Mouse (Mus musculus): ENCODE measurements around the gene Zfp808.
"Not testable (repeated sequence)": the region's sequence is repeated elsewhere in the genome, so short reads cannot be mapped to it uniquely, and the experiment has no call there.

Gene Zfp808

DNA sequence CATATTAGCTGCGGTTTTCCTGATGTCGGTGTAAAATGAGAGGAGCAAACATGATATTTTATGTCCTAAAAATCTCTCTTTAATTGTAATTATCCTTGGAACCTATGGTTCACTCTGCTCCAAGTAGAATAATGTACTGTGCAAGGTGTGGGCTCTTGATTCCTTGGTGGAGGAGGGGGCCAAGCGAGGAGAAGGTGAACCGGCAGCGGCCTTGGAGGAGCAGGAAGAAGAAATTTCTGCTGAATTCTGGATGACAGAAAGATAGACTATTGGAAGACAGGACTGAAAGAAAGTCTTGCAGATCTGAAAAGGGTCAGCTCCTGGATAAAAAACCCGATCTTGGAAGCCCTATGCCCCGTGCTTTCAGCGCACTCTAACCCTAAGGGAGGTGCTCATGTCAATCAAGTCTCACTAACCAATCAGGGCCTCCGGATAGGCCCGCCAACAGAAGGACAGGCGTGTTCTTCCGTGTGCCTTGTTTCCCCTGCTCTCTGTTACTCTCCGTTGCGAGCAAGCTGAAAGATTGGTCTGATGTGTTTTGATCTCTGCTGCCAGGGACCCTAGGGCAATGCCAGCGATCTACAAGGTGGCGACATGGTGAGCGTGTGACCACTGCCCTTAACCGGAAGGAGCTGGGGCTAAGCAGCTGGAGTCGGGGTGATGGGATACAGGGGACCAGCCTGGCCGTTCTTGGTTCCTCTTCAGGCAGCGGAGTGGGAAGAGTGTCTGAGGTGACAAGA lies at the start of gene Zfp808:
Gene Zfp808 (plus strand): TSS at position 455 of the 740 bp plus-strand sequence.
- DNase-seq, result peak; percentile 29

DNA sequence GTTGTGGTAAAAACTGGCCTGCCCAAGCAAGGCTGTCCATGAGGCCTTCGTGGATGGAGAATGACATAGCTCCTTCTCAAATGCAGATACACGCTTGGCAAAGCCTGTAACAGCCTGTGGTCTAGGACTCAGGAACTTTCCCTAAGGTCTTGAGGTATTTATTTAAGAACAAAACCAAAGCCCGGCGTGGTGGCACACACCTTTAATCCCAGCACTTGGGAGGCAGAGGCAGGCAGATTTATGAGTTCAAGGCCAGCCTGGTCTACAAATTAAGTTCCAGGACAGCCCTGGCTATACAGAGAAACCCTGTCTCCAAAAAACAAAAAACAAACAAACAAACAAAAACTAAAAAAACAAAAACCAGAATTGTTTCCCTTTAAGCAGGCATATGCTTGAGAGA lies 30.9 kb upstream of the Zfp808 start:
- not testable (repeated sequence) for DNase-seq

DNA sequence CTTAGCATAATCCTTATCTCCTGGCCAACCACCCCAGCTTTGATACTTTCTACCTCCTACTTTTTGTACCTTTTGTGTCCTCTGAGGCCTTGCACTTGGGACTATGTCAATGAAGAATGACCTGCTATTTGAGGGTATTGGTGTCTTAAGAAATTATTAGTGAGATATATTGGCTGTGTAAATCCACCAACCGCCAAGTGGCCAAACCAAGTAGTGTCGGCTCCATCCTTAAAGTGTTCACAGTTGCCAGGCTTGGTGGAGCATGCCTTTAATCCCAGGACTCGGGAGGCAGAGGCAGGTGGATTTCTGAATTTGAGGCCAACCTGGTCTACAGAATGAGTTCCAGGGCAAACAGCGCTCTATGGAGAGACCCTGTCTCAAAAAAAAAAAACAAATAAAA lies 30.2 kb upstream of the Zfp808 start:
- not testable (repeated sequence) for DNase-seq

DNA sequence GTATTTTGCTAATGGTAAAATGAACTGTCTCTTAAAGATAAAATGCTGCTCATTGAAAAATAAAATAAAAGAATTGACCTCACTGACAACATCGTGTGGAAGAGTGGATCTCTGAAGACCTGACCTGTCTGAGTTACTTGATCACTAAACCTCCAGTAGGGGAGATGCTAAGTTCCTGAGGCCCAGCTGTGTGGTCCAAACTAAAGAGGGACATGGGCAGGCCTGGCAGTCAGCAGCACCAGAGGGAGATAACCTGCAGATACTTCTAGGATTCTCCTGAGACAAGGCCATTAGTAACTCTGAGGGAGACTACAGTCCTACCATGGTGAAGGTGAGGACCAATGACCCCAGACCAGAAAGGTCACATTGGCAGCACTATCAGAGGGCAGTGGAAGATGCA lies 27.3 kb upstream of the Zfp808 start:
- not testable (repeated sequence) for DNase-seq

DNA sequence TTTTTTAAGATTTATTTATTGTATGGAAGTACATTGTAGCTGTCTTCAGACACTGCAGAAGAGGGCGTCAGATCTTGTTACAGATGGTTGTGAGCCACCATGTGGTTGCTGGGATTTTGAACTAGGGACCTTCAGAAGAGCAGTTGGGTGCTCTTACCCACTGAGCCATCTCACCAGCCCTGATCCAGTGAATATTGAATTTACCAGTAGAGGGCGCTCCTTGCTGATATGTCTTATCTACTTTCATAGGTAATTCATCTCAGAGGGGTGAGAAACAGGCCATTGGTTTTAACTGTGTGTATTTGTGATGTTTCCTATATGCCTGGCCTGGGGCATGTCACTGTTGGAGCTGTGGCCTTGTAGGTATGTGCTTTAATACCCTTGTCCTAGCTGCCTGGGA lies 13.8 kb upstream of the Zfp808 start:
- DNase-seq, result not testable (repeated sequence)

DNA sequence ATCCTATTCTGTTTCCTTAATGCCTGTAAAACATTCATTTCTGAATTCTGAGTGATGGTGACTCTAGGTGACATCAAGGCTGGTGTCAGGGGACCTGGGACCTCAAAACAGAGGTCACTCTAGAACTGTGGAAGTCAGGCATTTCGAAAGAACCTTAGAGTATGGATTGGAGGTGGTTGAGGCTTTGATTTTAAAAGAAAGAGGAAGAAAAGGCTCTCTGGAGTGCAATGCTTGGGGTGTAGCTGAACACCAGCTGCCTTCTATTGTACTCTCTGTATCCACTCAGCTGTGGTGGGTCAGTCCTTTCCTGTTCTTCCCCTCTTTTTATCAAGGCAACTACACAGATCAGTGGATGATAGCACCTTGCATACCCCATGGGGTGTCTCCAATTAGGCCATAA lies 8.1 kb upstream of the Zfp808 start:
- DNase-seq, result not testable (repeated sequence)

DNA sequence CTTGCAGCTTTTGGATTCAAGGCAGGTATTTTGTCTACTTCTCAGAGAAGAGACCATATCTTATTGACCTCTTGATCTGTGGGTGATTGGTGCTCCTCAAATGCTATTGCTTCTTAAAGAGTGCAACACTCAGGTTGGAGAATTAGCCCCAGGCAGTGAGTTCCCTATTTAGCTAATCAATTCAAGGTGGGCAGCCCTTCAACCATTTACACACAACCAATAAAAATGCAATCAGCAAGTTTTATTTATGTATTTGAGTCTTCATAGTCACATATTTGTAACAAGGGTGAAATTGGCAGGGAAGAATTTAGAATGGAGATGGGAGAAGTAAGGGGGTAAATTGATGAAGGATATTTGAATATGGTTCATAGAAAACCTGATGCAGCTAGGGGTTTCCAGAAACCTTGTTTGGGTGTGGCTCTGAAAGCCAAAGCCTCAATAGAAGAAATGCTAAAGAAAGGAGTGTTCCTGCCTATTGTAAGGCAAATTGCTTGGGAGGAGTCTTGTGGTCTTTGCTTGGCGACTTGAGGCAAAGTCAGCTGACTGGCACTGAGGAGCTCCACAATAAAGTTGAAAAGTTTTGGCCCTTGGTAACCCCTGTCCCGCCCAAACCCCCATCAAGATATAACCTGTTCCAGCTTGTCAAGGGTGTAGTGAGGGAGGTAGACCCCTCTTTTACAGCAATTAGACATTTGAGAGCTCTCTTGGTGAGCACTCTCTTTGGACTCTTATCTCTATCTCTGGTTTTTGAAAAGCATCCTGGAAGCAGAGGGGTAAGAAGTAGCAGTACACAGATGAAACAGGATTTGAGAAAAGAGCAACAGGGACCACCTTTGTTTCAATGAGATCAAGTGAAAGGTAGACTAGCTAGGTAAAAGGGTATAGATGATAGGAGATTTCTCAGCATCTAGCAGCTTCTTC lies 52.4 kb downstream of the Zfp808 start:
- not testable (repeated sequence) for DNase-seq

DNA sequence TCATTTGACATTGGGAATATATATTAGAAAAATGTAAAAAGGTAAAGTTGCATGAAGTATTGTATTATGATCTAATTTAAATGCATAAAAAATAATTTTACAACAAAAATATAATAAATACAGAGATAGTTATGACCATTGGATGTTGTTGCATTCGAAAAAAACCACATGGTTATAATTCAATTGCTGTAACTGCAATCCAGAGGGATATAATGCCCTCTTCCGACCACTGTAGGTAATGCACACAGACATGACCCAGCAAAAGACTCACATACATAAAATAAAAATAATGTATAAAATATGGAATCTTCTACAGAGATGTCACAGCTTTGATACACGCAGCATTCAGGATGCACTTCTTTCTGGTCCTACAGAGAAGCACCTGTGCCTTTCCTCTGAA lies 115.6 kb downstream of the Zfp808 start:
- DNase-seq, result no peak

DNA sequence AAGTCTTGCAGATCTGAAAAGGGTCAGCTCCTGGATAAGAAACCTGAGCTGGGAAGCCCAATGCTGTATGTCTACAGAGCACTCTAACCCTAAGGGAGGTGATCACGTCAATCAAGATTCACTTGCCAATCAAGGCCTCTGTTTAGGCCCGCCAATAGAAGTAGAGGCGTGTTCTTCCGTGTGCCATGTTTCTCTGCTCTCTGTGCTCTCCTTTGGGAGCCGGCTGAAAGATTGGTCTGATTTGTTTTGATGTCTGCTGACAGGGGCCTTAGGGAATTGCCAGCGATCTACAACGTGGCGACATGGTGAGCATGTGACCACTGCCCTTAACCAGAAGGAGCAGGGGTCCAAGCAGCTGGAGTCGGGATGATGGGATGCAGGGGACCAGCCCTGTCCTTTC lies 125.5 kb downstream of the Zfp808 start:
- DNase-seq, result not testable (repeated sequence)

DNA sequence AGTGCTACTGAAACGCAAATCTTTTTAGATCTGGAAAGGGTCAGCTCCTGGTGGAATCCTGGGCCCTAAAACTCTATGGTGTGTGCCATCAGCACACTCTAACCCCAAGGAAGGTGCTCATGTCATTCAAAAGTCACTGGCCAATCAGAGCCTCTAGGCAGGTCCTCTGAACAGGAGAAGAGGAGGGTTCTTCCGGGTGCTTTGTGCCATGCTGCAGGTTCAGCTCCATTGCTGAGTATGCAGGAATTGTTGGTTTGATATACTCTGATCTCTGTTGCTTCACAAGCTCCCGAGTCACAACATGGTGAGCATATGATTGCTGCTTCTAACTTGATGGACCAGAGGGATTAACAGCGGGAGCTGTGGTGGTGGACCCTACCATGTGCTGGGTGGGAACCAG lies 133.7 kb downstream of the Zfp808 start:
- no peak for DNase-seq

All from right cerebral cortex, adult 18-20 months (tissue).